Mouse (Mus musculus) adrenal gland, postnatal 14 days (tissue): ENCODE results near the gene Clba1. TPM values are rescaled to one million over a fixed set of nuclear protein-coding genes. Genes with fewer than 3 reads are reported as not detected.

Source experiments
- DNase-seq: peaks from one replicate; pipeline ENCODE4 v3.0.0; 2021; ENCODE audit warnings: mixed read lengths
- total RNA-seq: library from RNA; stranded (reverse); gene quantifications from 2 replicates; pipeline ENCODE4 v1.2.3, GENCODE M21; 2021

Clba1 gene
- total RNA-seq, 1 experiment from 2014 or later: 3.4 TPM

- DNase-seq: no peak
Measured at GRCm38 (mm10) chr12:112794998-112795397, 13.7 kb upstream of the Clba1 start.

GRCm38 (mm10) chr12:112795466-112796104 is 13.2 kb upstream of the Clba1 start:
- DNase-seq: no peak

- no peak for DNase-seq
Measured at GRCm38 (mm10) chr12:112796551-112797510, 11.9 kb upstream of the Clba1 start.

- peak; percentile 83 for DNase-seq
Measured at GRCm38 (mm10) chr12:112797672-112798331, 10.9 kb upstream of the Clba1 start.

GRCm38 (mm10) chr12:112798332-112798681 is 10.4 kb upstream of the Clba1 start:
- no peak for DNase-seq

- DNase-seq: no peak
Measured at GRCm38 (mm10) chr12:112798716-112799115, 10.0 kb upstream of the Clba1 start.

- no peak for DNase-seq
Measured at GRCm38 (mm10) chr12:112799237-112799970, 9.3 kb upstream of the Clba1 start.

GRCm38 (mm10) chr12:112800476-112800875 is 8.3 kb upstream of the Clba1 start:
- DNase-seq: peak; percentile 82

GRCm38 (mm10) chr12:112801864-112802846 is 6.6 kb upstream of the Clba1 start, which contains the start of gene Ahnak2:
Ahnak2 (minus strand) TSS chr12:112802657.
- DNase-seq: peak; percentile 67

- no peak for DNase-seq
Measured at GRCm38 (mm10) chr12:112802917-112803316, 5.8 kb upstream of the Clba1 start.

- DNase-seq: peak; percentile 69
Measured at GRCm38 (mm10) chr12:112804046-112804445, 4.7 kb upstream of the Clba1 start.

GRCm38 (mm10) chr12:112806044-112806443 is 2.7 kb upstream of the Clba1 start:
- no peak for DNase-seq

- no peak for DNase-seq
Measured at GRCm38 (mm10) chr12:112807796-112808195, 941 bp upstream of the Clba1 start.

- DNase-seq: no peak
Measured at GRCm38 (mm10) chr12:112808212-112808586, 538 bp upstream of the Clba1 start.

- DNase-seq: no peak
Measured at GRCm38 (mm10) chr12:112809641-112810040, 904 bp downstream of the Clba1 start.

GRCm38 (mm10) chr12:112810092-112810885 is 1.6 kb downstream of the Clba1 start:
- no peak for DNase-seq

GRCm38 (mm10) chr12:112813370-112813769 is 4.6 kb downstream of the Clba1 start:
- DNase-seq: no peak

- no peak for DNase-seq
Measured at GRCm38 (mm10) chr12:112814682-112815470, 6.1 kb downstream of the Clba1 start.

GRCm38 (mm10) chr12:112816294-112816693 is 7.6 kb downstream of the Clba1 start:
- DNase-seq: peak; percentile 67
